Mouse (Mus musculus): ENCODE results near the gene Ankrd45.

GRCm38 (mm10) chr1:161126461-161126860 is 16.0 kb upstream of the Ankrd45 start:
- TF ChIP-seq GATA1 (IDR thresholded peaks at IDR 0.05; ENCODE audit: low read length) (no peak), TAL1 (IDR thresholded peaks at IDR 0.05; ENCODE audit: low read length) (no peak)

Measured in erythroblast, embryonic 14.5 days (primary cell).